Mouse (Mus musculus): Measurements from ENCODE around the gene Pigl. TPM values are rescaled to one million over a fixed set of nuclear protein-coding genes. Genes with fewer than 3 reads are reported as not detected.

The Pigl gene
- polyA plus RNA-seq, 1 experiment from 2014 or later: 3.5 TPM

- H3K4me1 ChIP-seq (ENCODE audit: control insufficient read depth, low read depth, low read length): peaks cover 12% of the 10 kb centered on the region
- no peak overlapping the region for H3K4me2 ChIP-seq (ENCODE audit: low read depth, low read length)
- ATAC-seq (ENCODE audit: low read depth): no peak
- H3K9me3 ChIP-seq (replicated peaks; ENCODE audit: control insufficient read depth, low read length): no peaks in the 10 kb centered on the region
- H3K9ac ChIP-seq (ENCODE audit: low read depth, low read length): no peak overlapping the region
- 68% methylated on average over 8 of the region's 8 CpGs for WGBS (ENCODE audit: insufficient replicate concordance)
- H3K27ac ChIP-seq (ENCODE audit: low read length): no peak overlapping the region
- 0 out of 2 replicates have a peak, but pooled peaks cover 3% of the 10 kb centered on the region for H3K27me3 ChIP-seq (ENCODE audit: control insufficient read depth, insufficient read depth, low read depth, low read length)
- H3K4me3 ChIP-seq (ENCODE audit: low read depth, low read length): no peak overlapping the region
- H3K36me3 ChIP-seq (ENCODE audit: control insufficient read depth, insufficient read depth): no peaks in the 10 kb centered on the region
These were observed 83.3 kb downstream of the Pigl start for GRCm38 (mm10) chr11:62541581-62541980.

DNA sequence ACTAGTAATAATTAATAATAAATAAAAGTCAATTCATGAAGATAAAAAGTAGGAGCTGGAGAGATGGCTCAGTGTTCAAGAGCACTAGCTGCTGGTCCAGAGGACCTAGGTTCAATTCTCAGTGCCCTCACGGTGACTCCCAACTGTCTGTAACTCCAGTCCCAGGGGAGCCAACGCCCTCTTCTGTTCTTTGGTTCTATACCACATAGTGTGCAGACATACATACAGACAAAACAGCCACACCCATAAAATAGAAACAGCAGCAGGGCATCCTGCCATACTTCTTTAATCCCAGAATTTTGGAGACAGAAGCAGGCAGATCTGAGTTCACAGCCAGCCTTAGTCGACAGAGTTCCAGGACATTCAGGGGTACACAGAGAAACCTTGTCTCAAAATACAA lies 85.7 kb downstream of the Pigl start:
- Histone ChIP-seq H3K9ac (ENCODE audit: low read depth, low read length) (no peak overlapping the region), H3K36me3 (ENCODE audit: control insufficient read depth, insufficient read depth) (no peaks in the 10 kb centered on the region), H3K9me3 (replicated peaks; ENCODE audit: control insufficient read depth, low read length) (no peaks in the 10 kb centered on the region), H3K4me1 (ENCODE audit: control insufficient read depth, low read depth, low read length) (peaks cover 5% of the 10 kb centered on the region), H3K27me3 (ENCODE audit: control insufficient read depth, insufficient read depth, low read depth, low read length) (0 out of 2 replicates have a peak, but pooled peaks cover 3% of the 10 kb centered on the region), H3K27ac (ENCODE audit: low read length) (no peak overlapping the region), H3K4me2 (ENCODE audit: low read depth, low read length) (no peak overlapping the region), H3K4me3 (ENCODE audit: low read depth, low read length) (no peak overlapping the region)
- 64% methylated on average over 3 of the region's 3 CpGs for WGBS (ENCODE audit: insufficient replicate concordance)
- ATAC-seq (ENCODE audit: low read depth): no peak

DNA sequence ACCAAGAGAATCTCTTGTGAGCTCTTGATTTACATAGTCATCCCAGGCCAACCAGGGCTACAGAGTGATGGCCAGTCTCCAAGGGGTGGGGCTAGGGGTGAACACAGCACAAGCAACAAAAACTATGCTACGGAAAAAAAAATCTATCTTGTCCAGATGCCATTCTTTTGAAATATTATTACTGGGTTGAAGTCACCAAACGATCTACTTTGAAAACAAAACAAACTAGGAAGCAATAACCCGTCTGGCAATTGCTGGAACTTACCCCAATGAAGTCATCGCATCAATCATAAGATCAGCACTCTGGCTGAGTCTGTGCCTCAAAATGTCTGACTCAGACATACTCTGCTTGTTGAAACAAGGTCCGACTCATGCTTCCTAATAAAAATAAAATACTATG lies 91.5 kb downstream of the Pigl start:
- peak overlapping the region; percentile 93 for H3K4me2 ChIP-seq (ENCODE audit: low read depth, low read length)
- peak; percentile 32; the same call in 1 of the 2 replicates for ATAC-seq (ENCODE audit: low read depth)
- 16% methylated on average over 5 of the region's 5 CpGs for WGBS (ENCODE audit: insufficient replicate concordance)

GRCm38 (mm10) chr11:62550227-62550685 lies 92.0 kb downstream of the Pigl start:
- peak overlapping the region; percentile 97 for H3K27ac ChIP-seq (ENCODE audit: low read length)
- peak; percentile 70 for ATAC-seq (ENCODE audit: low read depth)

More for the DNA sequence above, 91.5 kb downstream of the Pigl start:
- peak overlapping the region; percentile 97 for H3K27ac ChIP-seq (ENCODE audit: low read length)
- no peaks in the 10 kb centered on the region for H3K9me3 ChIP-seq (replicated peaks; ENCODE audit: control insufficient read depth, low read length)
- peak overlapping the region; percentile 78 for H3K4me3 ChIP-seq (ENCODE audit: low read depth, low read length)
- no peaks in the 10 kb centered on the region for H3K27me3 ChIP-seq (ENCODE audit: control insufficient read depth, insufficient read depth, low read depth, low read length)
- peaks cover 25% of the 10 kb centered on the region for H3K4me1 ChIP-seq (ENCODE audit: control insufficient read depth, low read depth, low read length)
- H3K9ac ChIP-seq (ENCODE audit: low read depth, low read length): peak overlapping the region; percentile 90
- peaks cover 19% of the 10 kb centered on the region for H3K36me3 ChIP-seq (ENCODE audit: control insufficient read depth, insufficient read depth)

DNA sequence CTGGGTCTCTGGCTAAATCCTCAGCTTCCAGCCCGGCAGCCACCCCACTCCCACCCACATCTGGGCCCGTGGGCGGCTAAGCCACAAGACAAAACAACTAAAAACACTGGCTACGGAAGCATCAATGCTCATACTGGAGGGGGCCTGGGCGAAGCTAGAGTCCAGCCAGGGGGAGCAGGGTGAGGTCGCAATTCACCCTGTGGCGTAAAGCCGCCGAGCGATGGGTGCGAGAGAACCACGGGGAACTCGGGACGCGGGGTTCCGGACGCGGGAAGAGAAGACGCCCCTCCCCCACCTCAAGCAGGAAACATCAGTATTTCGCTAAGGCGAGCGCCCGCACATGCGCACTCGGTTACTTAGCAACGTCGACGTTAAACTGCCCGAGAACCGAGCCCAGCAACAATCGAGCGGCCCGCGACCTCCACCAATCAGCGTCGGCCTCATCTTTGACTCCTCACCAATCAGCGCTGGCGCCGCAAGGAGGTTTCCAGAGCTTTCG lies 92.5 kb downstream of the Pigl start, which contains the start of gene Ubb:
TSS of gene Ubb (plus strand) at position 445 of the 499 bp plus-strand sequence.
- Histone ChIP-seq H3K9ac (ENCODE audit: low read depth, low read length) (peak within 1 kb of the TSS; percentile 90), H3K9me3 (replicated peaks; ENCODE audit: control insufficient read depth, low read length) (no peaks in the 10 kb centered on the region), H3K4me2 (ENCODE audit: low read depth, low read length) (peak within 1 kb of the TSS; percentile 93), H3K4me3 (ENCODE audit: low read depth, low read length) (peak within 1 kb of the TSS; percentile 78), H3K4me1 (ENCODE audit: control insufficient read depth, low read depth, low read length) (peaks cover 28% of the 10 kb centered on the region), H3K36me3 (ENCODE audit: control insufficient read depth, insufficient read depth) (peaks cover 26% of the 10 kb centered on the region), H3K27ac (ENCODE audit: low read length) (peak within 1 kb of the TSS; percentile 97), H3K27me3 (ENCODE audit: control insufficient read depth, insufficient read depth, low read depth, low read length) (no peaks in the 10 kb centered on the region)
- under 1% methylated on average over 40 of the region's 40 CpGs for WGBS (ENCODE audit: insufficient replicate concordance)
- ATAC-seq (ENCODE audit: low read depth): peak; percentile 94

More at GRCm38 (mm10) chr11:62550227-62550685, 92.0 kb downstream of the Pigl start:
- H3K4me2 ChIP-seq (ENCODE audit: low read depth, low read length): peak overlapping the region; percentile 93
- H3K4me3 ChIP-seq (ENCODE audit: low read depth, low read length): peak overlapping the region; percentile 78
- no peaks in the 10 kb centered on the region for H3K27me3 ChIP-seq (ENCODE audit: control insufficient read depth, insufficient read depth, low read depth, low read length)
- H3K4me1 ChIP-seq (ENCODE audit: control insufficient read depth, low read depth, low read length): peaks cover 28% of the 10 kb centered on the region
- peak overlapping the region; percentile 90 for H3K9ac ChIP-seq (ENCODE audit: low read depth, low read length)
- 1% methylated on average over 11 of the region's 11 CpGs for WGBS (ENCODE audit: insufficient replicate concordance)
- H3K9me3 ChIP-seq (replicated peaks; ENCODE audit: control insufficient read depth, low read length): no peaks in the 10 kb centered on the region
- H3K36me3 ChIP-seq (ENCODE audit: control insufficient read depth, insufficient read depth): peaks cover 23% of the 10 kb centered on the region

- under 1% methylated on average over 58 of the region's 58 CpGs for WGBS (ENCODE audit: insufficient replicate concordance)
- Histone ChIP-seq H3K9ac (ENCODE audit: low read depth, low read length) (peak overlapping the region; percentile 82), H3K36me3 (ENCODE audit: control insufficient read depth, insufficient read depth) (peaks cover 26% of the 10 kb centered on the region), H3K27me3 (ENCODE audit: control insufficient read depth, insufficient read depth, low read depth, low read length) (no peaks in the 10 kb centered on the region), H3K9me3 (replicated peaks; ENCODE audit: control insufficient read depth, low read length) (no peaks in the 10 kb centered on the region), H3K4me2 (ENCODE audit: low read depth, low read length) (peak overlapping the region; percentile 58), H3K4me3 (ENCODE audit: low read depth, low read length) (peak overlapping the region; percentile 78), H3K4me1 (ENCODE audit: control insufficient read depth, low read depth, low read length) (peaks cover 28% of the 10 kb centered on the region), H3K27ac (ENCODE audit: low read length) (peak overlapping the region; percentile 91)
- ATAC-seq (ENCODE audit: low read depth): peak; percentile 73
These were observed 93.2 kb downstream of the Pigl start for GRCm38 (mm10) chr11:62551226-62552119.

DNA sequence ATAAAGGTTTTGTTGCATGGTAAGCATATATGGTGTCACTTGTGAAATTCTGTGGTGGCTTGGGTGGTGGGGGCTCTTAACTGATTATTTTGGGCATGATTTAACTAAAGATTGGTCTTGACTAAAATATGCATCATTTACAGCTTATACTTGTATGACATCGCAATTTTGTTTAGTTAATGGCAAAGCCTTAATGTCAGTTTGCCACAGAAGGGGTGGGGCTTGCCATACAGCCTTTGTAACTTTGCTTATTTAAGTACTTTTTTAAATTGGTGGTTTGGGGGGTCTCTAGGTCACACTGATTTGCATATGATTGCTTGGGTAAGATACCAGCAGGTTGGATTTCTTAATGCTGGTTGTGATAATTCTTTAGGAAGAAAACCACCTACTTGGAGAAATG lies 94.9 kb downstream of the Pigl start:
- peaks cover 26% of the 10 kb centered on the region for H3K36me3 ChIP-seq (ENCODE audit: control insufficient read depth, insufficient read depth)
- no peak overlapping the region for H3K27ac ChIP-seq (ENCODE audit: low read length)
- ATAC-seq (ENCODE audit: low read depth): no peak
- H3K27me3 ChIP-seq (ENCODE audit: control insufficient read depth, insufficient read depth, low read depth, low read length): no peaks in the 10 kb centered on the region
- H3K9me3 ChIP-seq (replicated peaks; ENCODE audit: control insufficient read depth, low read length): no peaks in the 10 kb centered on the region
- peak overlapping the region; percentile 84 for H3K4me2 ChIP-seq (ENCODE audit: low read depth, low read length)
- H3K4me3 ChIP-seq (ENCODE audit: low read depth, low read length): peak overlapping the region; percentile 67
- 20% methylated on average over 1 of the region's 1 CpGs for WGBS (ENCODE audit: insufficient replicate concordance)
- H3K9ac ChIP-seq (ENCODE audit: low read depth, low read length): peak overlapping the region; percentile 60
- peaks cover 28% of the 10 kb centered on the region for H3K4me1 ChIP-seq (ENCODE audit: control insufficient read depth, low read depth, low read length)

- Histone ChIP-seq H3K27me3 (ENCODE audit: control insufficient read depth, insufficient read depth, low read depth, low read length) (no peaks in the 10 kb centered on the region), H3K36me3 (ENCODE audit: control insufficient read depth, insufficient read depth) (peaks cover 26% of the 10 kb centered on the region), H3K4me2 (ENCODE audit: low read depth, low read length) (peak overlapping the region; percentile 84), H3K27ac (ENCODE audit: low read length) (no peak overlapping the region), H3K9ac (ENCODE audit: low read depth, low read length) (peak overlapping the region; percentile 60; the same call in 1 of the 2 replicates), H3K4me1 (ENCODE audit: control insufficient read depth, low read depth, low read length) (peaks cover 28% of the 10 kb centered on the region), H3K9me3 (replicated peaks; ENCODE audit: control insufficient read depth, low read length) (no peaks in the 10 kb centered on the region), H3K4me3 (ENCODE audit: low read depth, low read length) (peak overlapping the region; percentile 67)
- ATAC-seq (ENCODE audit: low read depth): no peak
- WGBS (ENCODE audit: insufficient replicate concordance): 74% methylated on average over 5 of the region's 5 CpGs
These were observed 95.4 kb downstream of the Pigl start for GRCm38 (mm10) chr11:62553633-62554032.

Data from liver, embryonic 16.5 days (tissue).